Mouse (Mus musculus) c-Kit-positive CD71-positive TER-119-negative erythroid progenitor cells, embryonic 14.5 days (primary cell): ENCODE results near the gene Tmigd3.

Experiments used
- DNase-seq: peaks from one replicate; pipeline ENCODE4 v3.0.0-alpha.2; 2013; ENCODE audit warnings: low read depth

The Tmigd3 gene

GRCm38 (mm10) chr3:105870558-105870957 lies at the start of gene Tmigd3, which contains the start of gene Adora3:
TSS of gene Tmigd3 (plus strand) at chr3:105870903.
TSS of gene Adora3 (plus strand) at chr3:105870858.
- no peak for DNase-seq

DNA sequence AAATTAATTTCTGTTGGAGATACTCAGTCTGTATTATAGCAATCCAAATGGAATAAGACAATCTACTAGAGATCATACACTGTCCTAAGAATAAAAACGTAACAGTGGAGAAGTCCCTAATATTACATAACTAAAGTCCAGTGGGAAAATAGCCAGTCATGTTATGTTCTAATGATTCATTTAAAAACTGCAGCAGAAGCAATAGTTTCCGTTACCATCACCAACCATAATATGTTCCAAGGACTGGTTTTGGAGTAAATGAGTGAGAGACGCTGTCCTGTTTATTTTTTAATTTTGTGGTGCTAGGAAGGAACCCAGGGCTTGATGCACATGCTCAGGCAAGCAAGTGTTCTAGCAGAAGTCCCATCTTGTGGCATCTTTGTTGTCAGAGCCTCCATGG lies 49.2 kb upstream of the Tmigd3 start:
- DNase-seq: no peak

- no peak for DNase-seq
Observed at GRCm38 (mm10) chr3:105823609-105824008, 47.1 kb upstream of the Tmigd3 start.

DNA sequence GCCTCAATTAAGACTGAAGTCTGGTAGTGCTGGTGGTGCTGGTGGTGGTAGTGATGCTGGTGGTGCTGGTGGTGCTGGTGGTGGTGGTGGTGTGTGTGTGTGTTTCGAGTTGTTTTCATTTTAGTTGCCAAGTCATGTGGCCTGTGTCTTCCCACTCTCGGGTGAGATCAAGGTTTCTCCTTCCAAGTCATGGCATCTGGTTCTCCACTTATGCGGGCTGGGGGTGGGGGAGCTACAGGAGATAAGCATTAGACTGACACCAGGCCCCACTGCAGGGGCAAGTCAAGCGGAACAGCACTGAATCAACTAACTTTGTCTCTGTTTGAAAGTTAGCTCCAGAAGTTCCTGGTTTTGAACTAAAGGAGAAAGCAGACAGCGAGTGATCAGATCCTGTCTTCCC lies 46.6 kb upstream of the Tmigd3 start:
- DNase-seq: no peak

GRCm38 (mm10) chr3:105824704-105825103 lies 46.0 kb upstream of the Tmigd3 start:
- DNase-seq: no peak

- DNase-seq: no peak
Observed at GRCm38 (mm10) chr3:105825501-105826161, 45.1 kb upstream of the Tmigd3 start.

GRCm38 (mm10) chr3:105831584-105831983 lies 39.1 kb upstream of the Tmigd3 start:
- no peak for DNase-seq

DNA sequence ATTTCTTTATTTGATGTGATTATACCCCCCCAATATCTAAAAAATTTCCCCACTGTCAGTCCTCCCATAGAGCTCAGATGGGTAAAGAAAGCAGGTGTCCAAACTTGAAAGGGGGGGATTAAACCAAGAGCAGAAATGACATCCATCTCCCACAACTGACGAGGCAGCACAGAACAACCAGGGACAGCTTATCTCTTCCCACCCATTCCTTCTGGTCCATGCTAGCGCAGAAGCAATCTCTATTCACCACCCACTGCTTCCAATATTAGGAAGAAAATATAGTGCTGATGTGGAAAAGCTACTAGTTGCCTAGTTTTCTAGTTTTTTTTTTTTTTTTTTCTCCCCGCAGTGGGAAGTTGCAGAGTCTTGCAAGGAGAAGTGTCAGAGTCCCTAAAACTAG lies 34.8 kb upstream of the Tmigd3 start:
- no peak for DNase-seq

DNA sequence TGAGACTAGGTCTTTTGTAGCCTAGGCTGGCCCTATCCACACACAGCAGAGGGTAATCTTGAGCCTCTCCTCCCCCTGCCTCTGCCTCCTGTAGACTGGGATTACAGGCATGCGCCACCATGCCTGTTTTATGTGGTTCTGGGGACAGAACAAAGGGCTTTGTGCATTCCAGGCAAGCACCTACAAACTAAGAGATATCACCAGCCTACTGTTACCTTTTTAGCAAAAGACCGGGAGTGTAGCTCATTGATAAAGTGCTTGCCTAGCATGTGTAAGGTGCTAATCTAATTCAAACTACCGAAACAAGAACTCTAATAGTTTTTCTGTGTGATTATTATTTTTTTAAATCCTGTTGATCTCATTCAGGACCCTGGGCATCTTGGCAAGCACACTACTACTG lies 33.8 kb upstream of the Tmigd3 start:
- DNase-seq: peak; percentile 15

- DNase-seq: no peak
Observed at GRCm38 (mm10) chr3:105838655-105839054, 32.0 kb upstream of the Tmigd3 start.

DNA sequence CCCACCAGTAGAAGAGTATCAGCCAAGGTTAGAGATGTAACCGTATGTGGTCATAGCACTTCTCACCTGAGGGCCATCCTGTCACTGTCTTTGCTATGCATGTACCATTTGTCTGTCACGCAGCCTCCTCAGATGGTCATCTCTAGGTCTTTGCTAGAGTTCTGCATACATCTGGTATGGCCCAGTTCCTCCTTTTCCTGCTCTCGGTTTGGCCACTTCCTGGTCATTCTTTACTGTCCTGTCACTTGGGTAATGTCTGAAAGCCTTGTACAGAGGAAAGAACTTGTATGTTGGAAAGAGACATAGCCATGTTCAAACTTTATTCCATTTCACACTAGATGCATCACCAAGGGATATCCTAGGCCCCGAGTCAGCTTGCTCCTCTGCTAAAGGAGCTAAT lies 30.9 kb upstream of the Tmigd3 start:
- no peak for DNase-seq

- no peak for DNase-seq
Observed at GRCm38 (mm10) chr3:105846294-105847069, 24.2 kb upstream of the Tmigd3 start.

DNA sequence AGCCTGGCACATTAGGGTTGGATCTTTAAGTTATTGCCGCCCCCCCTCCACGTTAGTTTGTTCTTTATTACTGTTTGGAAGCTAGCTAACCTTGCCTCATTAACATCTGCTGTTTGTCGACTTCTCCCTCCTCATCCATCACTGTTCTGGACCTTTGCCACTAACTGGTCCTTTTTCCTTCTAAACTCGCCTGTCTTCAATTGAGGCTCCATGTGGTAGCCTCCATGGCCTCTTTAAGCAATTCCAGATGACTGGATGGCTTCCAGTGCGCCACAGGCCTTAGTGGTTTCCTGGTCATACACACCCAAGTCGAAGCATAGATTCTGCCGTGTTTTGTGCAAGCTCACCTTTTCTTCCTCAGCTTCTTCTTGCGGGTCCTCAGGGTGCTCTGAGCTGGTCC lies 16.9 kb upstream of the Tmigd3 start:
- no peak for DNase-seq

DNA sequence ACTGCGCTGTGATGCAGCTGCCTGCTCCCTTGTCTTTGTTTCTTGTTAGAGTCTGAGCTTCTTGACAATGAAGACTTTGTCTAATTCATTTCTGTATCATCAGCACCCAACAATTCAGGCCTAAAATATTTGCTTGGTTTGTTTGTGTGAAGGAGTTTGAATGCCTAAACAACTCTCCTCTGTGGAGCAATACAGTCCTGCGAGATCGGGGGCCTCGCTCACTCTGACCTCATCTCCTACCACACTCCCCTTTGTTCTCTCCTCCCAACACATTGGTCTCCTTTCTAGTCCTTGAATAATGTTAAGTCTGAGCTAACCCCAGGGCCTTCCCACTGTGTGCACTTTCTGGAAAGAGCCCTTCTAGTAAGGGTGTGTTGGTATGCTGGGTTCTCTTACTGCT lies 15.9 kb upstream of the Tmigd3 start:
- DNase-seq: no peak

DNA sequence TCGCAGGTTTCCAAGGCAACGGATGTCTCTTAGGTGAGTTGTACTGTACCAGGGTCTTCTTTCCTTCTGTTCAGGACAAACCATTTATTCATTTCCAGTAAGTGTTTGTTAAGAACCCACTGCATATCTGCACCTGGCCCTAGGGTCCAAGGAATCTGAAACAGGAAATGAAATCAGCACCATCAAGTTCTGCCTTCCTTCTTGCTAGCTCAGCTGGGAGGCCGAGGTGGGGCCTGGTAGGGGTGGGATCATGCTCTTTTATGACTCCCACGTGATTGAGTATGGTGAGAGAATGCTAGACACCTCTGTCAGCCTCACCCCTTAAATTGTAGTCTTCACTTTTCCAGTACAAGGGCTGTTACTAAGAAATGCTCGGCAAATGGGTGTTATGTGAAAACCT lies 13.2 kb upstream of the Tmigd3 start:
- no peak for DNase-seq

DNA sequence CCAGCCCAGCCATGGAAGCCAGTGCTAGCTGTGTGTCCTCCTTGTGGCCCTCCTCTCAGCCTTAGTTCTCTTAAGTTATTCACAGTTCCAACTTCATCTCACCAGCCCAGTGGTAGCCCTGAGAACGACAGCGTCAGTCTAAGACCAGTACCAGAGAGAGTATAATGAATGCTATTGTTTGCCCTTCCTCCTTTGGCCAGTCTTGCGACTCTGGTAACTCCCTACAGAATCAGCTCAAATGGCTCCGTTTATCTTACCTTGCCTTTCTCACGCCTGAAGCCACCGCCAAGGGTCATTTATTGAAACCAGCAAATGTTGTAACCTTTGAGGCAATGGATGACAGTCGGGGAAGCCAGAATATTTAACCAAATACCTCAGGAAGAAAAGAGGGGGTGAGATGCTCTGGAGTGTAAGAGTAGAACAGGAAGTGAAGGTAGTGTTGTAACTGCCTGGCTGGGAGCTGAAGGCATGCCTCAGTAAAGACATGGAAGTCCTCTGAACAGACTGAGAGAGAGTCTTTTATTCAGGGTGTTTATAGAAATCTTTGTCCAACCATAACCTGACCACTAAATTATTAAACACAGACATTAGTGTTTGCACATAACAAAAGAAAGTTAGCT lies 8.8 kb upstream of the Tmigd3 start:
- no peak for DNase-seq

GRCm38 (mm10) chr3:105864123-105864522 lies 6.6 kb upstream of the Tmigd3 start:
- no peak for DNase-seq

- no peak for DNase-seq
Observed at GRCm38 (mm10) chr3:105865122-105865521, 5.6 kb upstream of the Tmigd3 start.

- no peak for DNase-seq
Observed at GRCm38 (mm10) chr3:105868135-105868534, 2.6 kb upstream of the Tmigd3 start.

DNA sequence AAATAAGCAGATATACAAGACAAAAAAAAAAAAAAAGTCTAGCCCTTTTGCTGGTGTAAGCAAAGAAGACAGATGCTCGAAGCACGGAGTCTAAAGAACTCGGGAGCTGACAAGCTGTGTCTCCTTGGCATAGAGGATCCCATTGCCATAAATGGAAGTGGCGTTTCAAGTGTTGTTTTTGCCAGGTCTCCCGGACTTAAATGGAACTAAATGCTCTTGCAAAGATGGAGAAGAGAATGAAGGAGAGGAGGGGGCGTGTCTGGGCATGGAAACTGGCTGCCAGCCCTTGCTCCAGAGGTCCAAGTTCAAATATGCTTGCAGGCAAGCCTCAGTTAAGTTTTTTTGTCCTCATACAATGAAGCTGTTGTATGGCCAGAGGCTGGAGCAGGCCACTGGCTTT lies 1.3 kb downstream of the Tmigd3 start:
- DNase-seq: no peak

- no peak for DNase-seq
Observed at GRCm38 (mm10) chr3:105872579-105872978, 1.9 kb downstream of the Tmigd3 start.

DNA sequence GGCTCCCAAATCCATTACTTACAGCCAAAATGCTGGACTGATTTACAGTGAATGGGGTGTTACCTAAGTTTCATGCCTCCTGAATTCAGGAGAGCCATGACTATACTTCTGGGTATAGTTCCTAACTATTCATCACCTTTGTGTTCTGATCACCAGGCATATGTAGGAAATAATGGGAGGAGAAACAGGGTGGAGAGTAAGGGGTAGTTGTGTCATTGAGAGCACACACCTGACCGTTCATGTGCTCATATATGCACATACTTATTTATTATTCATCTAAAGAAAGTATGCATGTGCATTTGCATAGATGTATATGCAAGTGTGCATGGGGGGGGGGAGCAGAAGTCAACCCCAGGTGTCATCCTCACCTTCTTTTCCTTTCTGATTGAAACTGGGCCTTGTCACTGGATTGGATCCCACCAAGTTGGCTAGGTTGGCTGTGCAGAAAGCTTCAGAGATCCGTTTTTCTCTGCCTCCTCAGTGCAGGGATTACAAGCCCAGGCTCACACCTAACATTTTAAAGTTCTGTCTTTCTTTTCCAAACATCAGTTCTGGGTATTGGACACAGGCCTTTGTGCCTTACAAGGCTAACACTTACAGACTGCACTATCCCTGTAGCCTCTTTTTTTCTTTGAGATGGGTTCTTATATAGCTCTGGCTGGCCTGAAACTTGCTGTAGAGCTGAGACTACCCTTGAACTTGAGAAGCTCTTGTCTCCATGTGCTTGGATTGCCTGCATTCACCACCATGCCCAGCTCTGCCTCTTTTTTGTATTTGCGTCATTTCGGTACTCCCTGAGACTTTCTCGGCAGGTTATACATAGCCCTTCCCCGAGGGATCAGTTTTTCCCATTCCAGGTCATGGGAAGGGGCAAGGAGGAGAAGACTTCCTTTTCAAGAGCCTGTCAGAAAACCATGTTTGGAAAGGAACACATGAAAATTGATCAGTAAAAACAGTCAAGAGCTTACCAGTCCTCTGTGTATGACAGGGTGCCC lies 3.0 kb downstream of the Tmigd3 start:
- no peak for DNase-seq
